Mouse (Mus musculus) MEL (cell line): ENCODE data around the gene Edil3. TPM values are rescaled to one million over a fixed set of nuclear protein-coding genes. Genes with fewer than 3 reads are reported as not detected.

Experiments used
- DNase-seq: peaks from one replicate; pipeline ENCODE4 v3.0.0; 2011; ENCODE audit warnings: low read depth, low spot score
- H3K27ac ChIP-seq: 2 replicates; pipeline ENCODE4 v1.5.1; 2012; ENCODE audit warnings: low read depth, mild to moderate bottlenecking, control low read depth, low read length, moderate library complexity; ENCODE audit not compliant: control insufficient read depth
- H3K27me3 ChIP-seq, 2 experiments: fragments of 150-350 bp in 1 of 2; sonication (generic) in 1 of 2; 2 replicates each; pipeline ENCODE4 v1.6.1; 2012; ENCODE audit warnings: low read length in 2 of 2, mild to moderate bottlenecking in 2 of 2, improper control_type of control experiment in 1 of 2, moderate library complexity in 1 of 2; ENCODE audit not compliant: insufficient read depth in 2 of 2, control insufficient read depth in 1 of 2
- H3K36me3 ChIP-seq, 2 experiments: 2 replicates each; pipeline ENCODE4 v1.6.1; 2012 to 2014; ENCODE audit warnings: low read length in 2 of 2, improper control_type of control experiment in 1 of 2, inconsistent platforms in 1 of 2, mild to moderate bottlenecking in 1 of 2; ENCODE audit not compliant: insufficient read depth in 2 of 2, control insufficient read depth in 1 of 2
- H3K4me1 ChIP-seq, 2 experiments: fragments of 150-350 bp in 1 of 2; sonication (generic) in 1 of 2; 2 replicates each; pipeline ENCODE4 v1.6.1; 2012; ENCODE audit warnings: low read length in 2 of 2, improper control_type of control experiment in 1 of 2, mild to moderate bottlenecking in 1 of 2; ENCODE audit not compliant: insufficient read depth in 2 of 2, control insufficient read depth in 1 of 2
- H3K4me3 ChIP-seq, 2 experiments: fragments of 150-350 bp in 1 of 2; sonication (generic) in 1 of 2; 2 replicates each; pipeline ENCODE4 v1.5.1; 2012; ENCODE audit warnings: low read depth in 2 of 2, low read length in 2 of 2, mild to moderate bottlenecking in 2 of 2, moderate library complexity in 2 of 2, control low read depth in 1 of 2, improper control_type of control experiment in 1 of 2; ENCODE audit not compliant: control insufficient read depth in 1 of 2, insufficient read depth in 1 of 2
- H3K79me2 ChIP-seq: 2 replicates; pipeline ENCODE4 v1.6.1; 2012; ENCODE audit warnings: mild to moderate bottlenecking, low read length, moderate library complexity; ENCODE audit not compliant: control insufficient read depth, poor library complexity, insufficient read depth
- H3K9ac ChIP-seq: 2 replicates; pipeline ENCODE4 v1.6.1; 2012; ENCODE audit warnings: low read depth, mild to moderate bottlenecking, control low read depth, low read length, moderate library complexity; ENCODE audit not compliant: control insufficient read depth, poor library complexity, severe bottlenecking
- H3K9me3 ChIP-seq: fragments of 150-350 bp; sonication (generic); replicated peaks from 2 replicates; pipeline ENCODE4 v1.6.1; 2012; ENCODE audit warnings: mild to moderate bottlenecking, low read length, improper control_type of control experiment, moderate library complexity; ENCODE audit not compliant: insufficient read depth
- BHLHE40 ChIP-seq: IDR thresholded peaks from 2 replicates; pipeline ENCODE4 v1.6.1; 2012; ENCODE audit warnings: low read depth, mild to moderate bottlenecking, inconsistent platforms, low read length, improper control_type of control experiment, borderline replicate concordance
- CHD2 ChIP-seq: IDR thresholded peaks from 2 replicates; pipeline ENCODE4 v1.6.1; 2011; ENCODE audit warnings: low read length, improper control_type of control experiment
- E2F4 ChIP-seq: IDR thresholded peaks from 2 replicates; pipeline ENCODE4 v1.6.1; 2011; ENCODE audit warnings: low read depth, low read length, improper control_type of control experiment, borderline replicate concordance
- ELF1 ChIP-seq: IDR thresholded peaks from 2 replicates; pipeline ENCODE4 v1.6.1; 2014; ENCODE audit warnings: low read depth, mild to moderate bottlenecking, inconsistent platforms, low read length, improper control_type of control experiment, moderate library complexity
- GABPA ChIP-seq: IDR thresholded peaks from 2 replicates; pipeline ENCODE4 v1.6.1; 2012; ENCODE audit warnings: low read depth, mild to moderate bottlenecking, inconsistent platforms, low read length, improper control_type of control experiment, moderate library complexity
- GATA1 ChIP-seq: IDR thresholded peaks from 2 replicates; pipeline ENCODE4 v1.6.1; 2011; ENCODE audit warnings: low read depth, low read length, improper control_type of control experiment
- HCFC1 ChIP-seq: IDR thresholded peaks from 2 replicates; pipeline ENCODE4 v1.6.1; 2012; ENCODE audit warnings: low read depth, mild to moderate bottlenecking, inconsistent platforms, low read length, improper control_type of control experiment, moderate library complexity
- MXI1 ChIP-seq: IDR thresholded peaks from 2 replicates; pipeline ENCODE4 v1.6.1; 2011; ENCODE audit warnings: mild to moderate bottlenecking, low read depth, low read length, improper control_type of control experiment
- POLR2AphosphoS5 ChIP-seq: IDR thresholded peaks from 2 replicates; pipeline ENCODE4 v1.6.1; 2012; ENCODE audit warnings: low read depth, borderline replicate concordance, mild to moderate bottlenecking, inconsistent platforms, low read length, moderate library complexity, mixed read lengths
- RAD21 ChIP-seq: IDR thresholded peaks from 2 replicates; pipeline ENCODE4 v1.6.1; 2011; ENCODE audit warnings: mild to moderate bottlenecking, low read depth, low read length, improper control_type of control experiment
- SIN3A ChIP-seq: IDR thresholded peaks from 2 replicates; pipeline ENCODE4 v1.6.1; 2012; ENCODE audit warnings: low read length, improper control_type of control experiment, inconsistent platforms
- TBP ChIP-seq: IDR thresholded peaks from 2 replicates; pipeline ENCODE4 v1.8.0; 2011; ENCODE audit warnings: low read depth, low read length, improper control_type of control experiment
- UBTF ChIP-seq: IDR thresholded peaks from 2 replicates; pipeline ENCODE4 v1.6.1; 2012; ENCODE audit warnings: low read depth, mild to moderate bottlenecking, inconsistent platforms, low read length, improper control_type of control experiment, moderate library complexity, borderline replicate concordance; ENCODE audit not compliant: insufficient read depth
- USF2 ChIP-seq, 2 experiments: IDR thresholded peaks; 2 replicates each; pipeline ENCODE4 v1.6.1; 2011 to 2012; ENCODE audit warnings: improper control_type of control experiment in 2 of 2, low read length in 2 of 2, borderline replicate concordance in 1 of 2, inconsistent platforms in 1 of 2, low read depth in 1 of 2, mild to moderate bottlenecking in 1 of 2; ENCODE audit not compliant: insufficient read depth in 1 of 2
- ZMIZ1 ChIP-seq: IDR thresholded peaks from 2 replicates; pipeline ENCODE4 v1.6.1; 2012; ENCODE audit warnings: low read depth, mild to moderate bottlenecking, inconsistent platforms, low read length, improper control_type of control experiment, moderate library complexity
- ZNF384 ChIP-seq: IDR thresholded peaks from 2 replicates; pipeline ENCODE4 v1.6.1; 2012; ENCODE audit warnings: low read depth, mild to moderate bottlenecking, inconsistent platforms, low read length, improper control_type of control experiment
- polyA plus RNA-seq, 2 experiments: library from polyadenylated mRNA; stranded (reverse) in 1 of 2; unstranded in 1 of 2; fragments of >175 nt in 1 of 2; fragments of >200 nt in 1 of 2; gene quantifications; 2 replicates each; pipeline versions ENCODE4 v1.2.1 to v1.2.4; 2012; ENCODE audit warnings: low replicate concordance in 2 of 2, low read depth in 1 of 2; ENCODE audit not compliant: insufficient read length in 2 of 2, insufficient read depth in 1 of 2, missing spikeins in 1 of 2
- total RNA-seq: library from RNA; depleted of rRNA; stranded (reverse); fragments of 300-350 nt; gene quantifications from 2 replicates; pipeline ENCODE4 v1.2.3, GENCODE M21; 2012

Edil3 gene
- total and polyA plus RNA-seq, 3 experiments, result not detected

- H3K27ac ChIP-seq, result no peak overlapping the region
- H3K4me3 ChIP-seq, result no peak overlapping the region
- no peak for DNase-seq
- H3K9me3 ChIP-seq, result no peaks in the 10 kb centered on the region
- H3K9ac ChIP-seq, result no peak overlapping the region
- no peaks in the 10 kb centered on the region for H3K4me1 ChIP-seq
- no peaks in the 10 kb centered on the region for H3K27me3 ChIP-seq
- no peak for TF ChIP-seq ELF1
- no peak for TF ChIP-seq E2F4
- TF ChIP-seq ZMIZ1, result no peak
- no peak for TF ChIP-seq RAD21
- TF ChIP-seq USF2 (IDR thresholded peaks at IDR 0.05; ENCODE audit: borderline replicate concordance in 1 of 2, insufficient read depth in 1 of 2, low read depth in 1 of 2, low read length in 2 of 2), result no peak
- TF ChIP-seq BHLHE40, result no peak
- no peak for TF ChIP-seq ZNF384
- no peak for TF ChIP-seq CHD2
- no peaks in the 10 kb centered on the region for H3K36me3 ChIP-seq
- no peaks in the 10 kb centered on the region for H3K79me2 ChIP-seq
These were observed 302.1 kb downstream of the Edil3 start for GRCm38 (mm10) chr13:89123396-89123795.

- no peak overlapping the region for H3K4me3 ChIP-seq
- 0 out of 4 replicates have a peak, but pooled peaks cover 0 to 6% of the 10 kb centered on the region in 2 experiments for H3K4me1 ChIP-seq
- no peaks in the 10 kb centered on the region for H3K36me3 ChIP-seq
- no peak for TF ChIP-seq POLR2AphosphoS5
- no peak for TF ChIP-seq E2F4
- no peak for TF ChIP-seq HCFC1
- no peak for TF ChIP-seq GABPA
- peak; percentile 34; the same call in 1 of the 2 replicates for TF ChIP-seq GATA1
- TF ChIP-seq MXI1, result no peak
- TF ChIP-seq SIN3A, result no peak
- no peak for TF ChIP-seq TBP
- TF ChIP-seq, all 39 proteins: peak for 1
- Histone ChIP-seq H3K79me2 (no peaks in the 10 kb centered on the region), H3K9me3 (no peaks in the 10 kb centered on the region), H3K27ac (no peak overlapping the region), H3K9ac (no peak overlapping the region), H3K27me3 (no peaks in the 10 kb centered on the region)
- peak; percentile 24 for DNase-seq
These were observed 324.8 kb downstream of the Edil3 start for GRCm38 (mm10) chr13:89146056-89146547.

DNA sequence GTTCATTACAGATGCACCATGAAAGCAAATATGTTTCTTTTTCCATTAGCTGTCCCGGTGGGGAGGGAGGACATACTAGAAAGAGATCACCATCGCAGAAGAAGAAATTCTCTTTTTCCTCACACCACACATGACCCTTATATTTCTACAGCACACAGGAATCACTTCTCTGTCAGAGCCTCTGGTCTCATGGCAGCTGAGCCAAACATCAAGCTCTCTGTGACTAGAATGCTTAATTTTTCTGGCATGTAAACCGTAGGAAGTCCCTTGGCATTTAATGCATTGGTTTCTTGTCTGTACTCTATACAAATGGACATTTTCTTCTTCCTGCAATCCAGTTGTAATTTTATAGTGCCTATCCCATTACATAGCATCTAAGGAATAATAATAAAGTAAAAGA lies 330.6 kb downstream of the Edil3 start:
- TF ChIP-seq ZMIZ1 (no peak), GABPA (no peak), CHD2 (no peak), UBTF (no peak), HCFC1 (no peak), USF2 (IDR thresholded peaks at IDR 0.05; ENCODE audit: borderline replicate concordance in 1 of 2, insufficient read depth in 1 of 2, low read depth in 1 of 2, low read length in 2 of 2) (no peak)
- Histone ChIP-seq H3K4me1 (no peaks in the 10 kb centered on the region), H3K9me3 (no peaks in the 10 kb centered on the region), H3K36me3 (no peaks in the 10 kb centered on the region), H3K27ac (no peak overlapping the region), H3K4me3 (no peak overlapping the region), H3K9ac (no peak overlapping the region), H3K79me2 (no peaks in the 10 kb centered on the region), H3K27me3 (no peaks in the 10 kb centered on the region)
- no peak for DNase-seq
